ENCODE assay signal across 11 mouse cellular contexts in the genomic region with DNA sequence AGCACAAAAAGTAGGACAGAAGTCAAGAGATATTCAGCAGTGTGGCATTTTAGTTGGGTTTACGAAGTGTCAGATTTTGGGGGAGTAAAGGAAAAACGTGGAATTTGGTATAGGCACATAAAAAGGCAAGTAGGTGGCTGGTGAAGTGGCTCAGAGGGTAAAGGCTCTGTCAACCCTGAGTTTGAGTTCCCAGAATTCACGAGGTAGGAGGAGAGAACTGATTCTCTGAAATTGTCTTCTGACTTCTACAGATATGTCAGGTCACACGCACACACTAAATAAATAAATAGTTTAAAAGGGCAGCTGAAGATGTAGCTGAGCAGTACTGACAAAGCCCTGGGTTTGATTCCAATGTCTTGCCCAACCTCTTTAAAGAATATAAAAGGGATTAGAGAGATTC. TPM values are rescaled to one million over a fixed set of nuclear protein-coding genes. Genes with fewer than 3 reads are reported as not detected.
DNase-seq lines count a peak whose midpoint lies in the region; ATAC-seq and TF ChIP-seq lines count a peak whose summit lies in the region.
"Had no signal": no experiment of that assay in that cellular context is flagged by ENCODE, and none has a peak within 500 bp of the region (broad histone marks: within the 10 kb centered on the region; RNA-seq: fewer than 3 reads in every experiment).

No protein-coding gene starts in this region.

- no peak for DNase-seq in lung, adult 2 months
- no peak for DNase-seq in left cerebral cortex, postnatal 4 days
- DNase-seq in right cerebral cortex, adult 18-20 months = no peak
- DNase-seq: cerebellum, postnatal 36 days; thymus, adult 18-20 months had no signal

- WGBS in lung, embryonic 15.5 days = 61% methylated on average over 4 of the region's 4 CpGs
- 59% methylated on average over 4 of the region's 4 CpGs for WGBS in lung, adult 2 months
- WGBS in limb, embryonic 13.5 days = 77% methylated on average over 4 of the region's 4 CpGs
- 69% methylated on average over 4 of the region's 4 CpGs for WGBS in stomach, embryonic 15.5 days

- ATAC-seq in erythroblast, adult 5-6 weeks (replicated peaks; ENCODE audit: low FRiP score, poor library complexity, severe bottlenecking) = no peak
- no peak for ATAC-seq in lung, embryonic 15.5 days (ENCODE audit: borderline replicate concordance, extremely low read depth, low FRiP score, low TSS enrichment)
- ATAC-seq in limb, embryonic 13.5 days (ENCODE audit: low FRiP score, low read depth) = no peak
- ATAC-seq in stomach, embryonic 15.5 days (ENCODE audit: insufficient read depth, low FRiP score, low read depth) = no peak
- ATAC-seq: inflammation-experienced regulatory T-cells, adult 6 months had no signal

- peak overlapping the region; percentile 71 for H3K4me2 ChIP-seq in lung, embryonic 15.5 days
- peak overlapping the region; percentile 84 for H3K4me2 ChIP-seq in limb, embryonic 13.5 days (replicated peaks)
- H3K4me2 ChIP-seq in stomach, embryonic 15.5 days = peak overlapping the region; percentile 70; the same call in 1 of the 2 replicates

- peak overlapping the region; percentile 84 for H3K4me3 ChIP-seq in erythroblast, embryonic 14.5 days (replicated peaks)
- peak overlapping the region; percentile 97; the same call in 1 of the 2 replicates for H3K4me3 ChIP-seq in lung, embryonic 15.5 days
- H3K4me3 ChIP-seq in lung, adult 2 months (replicated peaks; ENCODE audit: extremely low read depth, low read depth, low read length) = no peak overlapping the region
- H3K4me3 ChIP-seq in limb, embryonic 13.5 days = peak overlapping the region; percentile 96
- no peak overlapping the region; the same call in 1 of the 2 replicates for H3K4me3 ChIP-seq in stomach, embryonic 15.5 days (replicated peaks)

- TF ChIP-seq POLR2A in lung, adult 2 months (IDR thresholded peaks at IDR 0.05; ENCODE audit: borderline replicate concordance, extremely low read depth, low read depth, low read length) = no peak

- peaks cover 28% of the 10 kb centered on the region for H3K27me3 ChIP-seq in erythroblast, embryonic 14.5 days (ENCODE audit: control insufficient read depth)
- H3K27me3 ChIP-seq in lung, embryonic 15.5 days = peaks cover 20% of the 10 kb centered on the region; the same call in 1 of the 2 replicates
- peaks cover 28% of the 10 kb centered on the region for H3K27me3 ChIP-seq in limb, embryonic 13.5 days
- H3K27me3 ChIP-seq in stomach, embryonic 15.5 days (replicated peaks) = 0 out of 2 replicates have a peak, but pooled peaks cover 6% of the 10 kb centered on the region

- H3K36me3 ChIP-seq in erythroblast, embryonic 14.5 days (ENCODE audit: control insufficient read depth) = peaks cover 4% of the 10 kb centered on the region
- H3K36me3 ChIP-seq in lung, embryonic 15.5 days = no peaks in the 10 kb centered on the region
- 0 out of 2 replicates have a peak, but pooled peaks cover 3% of the 10 kb centered on the region for H3K36me3 ChIP-seq in limb, embryonic 13.5 days
- H3K36me3 ChIP-seq in stomach, embryonic 15.5 days = no peaks in the 10 kb centered on the region

- no peak overlapping the region for H3K27ac ChIP-seq in lung, embryonic 15.5 days
- H3K27ac ChIP-seq in limb, embryonic 13.5 days = no peak overlapping the region
- H3K27ac ChIP-seq in stomach, embryonic 15.5 days = no peak overlapping the region

- no peak for TF ChIP-seq CTCF in lung, adult 2 months (IDR thresholded peaks at IDR 0.05; ENCODE audit: insufficient read depth, low read length)

- peaks cover 53% of the 10 kb centered on the region for H3K4me1 ChIP-seq in erythroblast, embryonic 14.5 days (ENCODE audit: control insufficient read depth)
- peaks cover 21% of the 10 kb centered on the region for H3K4me1 ChIP-seq in lung, embryonic 15.5 days
- H3K4me1 ChIP-seq in lung, adult 2 months (ENCODE audit: control insufficient read depth, insufficient read depth, low read length) = peaks cover 2% of the 10 kb centered on the region; the same call in 1 of the 2 replicates
- H3K4me1 ChIP-seq in limb, embryonic 13.5 days = peaks cover 22% of the 10 kb centered on the region
- H3K4me1 ChIP-seq in stomach, embryonic 15.5 days = peaks cover 23% of the 10 kb centered on the region; the same call in 1 of the 2 replicates

- intact Hi-C loops in left cerebral cortex, postnatal 4 days (cut with DNase I) = no loop called here

- no peaks in the 10 kb centered on the region; the same call in 1 of the 2 replicates for H3K9me3 ChIP-seq in erythroblast, embryonic 14.5 days (ENCODE audit: control insufficient read depth, low read length)
- no peaks in the 10 kb centered on the region for H3K9me3 ChIP-seq in lung, embryonic 15.5 days
- no peaks in the 10 kb centered on the region for H3K9me3 ChIP-seq in limb, embryonic 13.5 days
- H3K9me3 ChIP-seq in stomach, embryonic 15.5 days = no peaks in the 10 kb centered on the region

- no peak overlapping the region for H3K9ac ChIP-seq in lung, embryonic 15.5 days
- no peak overlapping the region; the same call in 1 of the 2 replicates for H3K9ac ChIP-seq in limb, embryonic 13.5 days
- H3K9ac ChIP-seq in stomach, embryonic 15.5 days = no peak overlapping the region

RNA-seq across cellular contexts. Expression of a gene that starts 3.4 kb away (rescaled TPM):
- 0.08 TPM in 1 of 2 replicates, not detected in the other for polyA plus RNA-seq in erythroblast, embryonic 14.5 days (2012)
- total RNA-seq in erythroblast, adult 5-6 weeks (2015; ENCODE audit: low replicate concordance) = 0.63 and 4.0 TPM in 2 replicates
- total RNA-seq in erythroblast, adult 5-6 weeks (2017; ENCODE audit: low replicate concordance) = 0.56 and 1.9 TPM in 2 replicates
- 29.7 and 30.1 TPM in 2 replicates for polyA plus RNA-seq in lung, embryonic 15.5 days (2015; fragmentation: Nextera tagmentation; extraction: Ambion mirVana)
- 24.1 and 24.5 TPM in 2 replicates for polyA plus RNA-seq in lung, adult 2 months (2012; rRNA removed)
- 7.8 and 8.6 TPM in 2 replicates for polyA plus RNA-seq in limb, embryonic 13.5 days (2015; fragmentation: Nextera tagmentation; extraction: Ambion mirVana)
- 25.0 and 26.9 TPM in 2 replicates for polyA plus RNA-seq in stomach, embryonic 15.5 days (2015; fragmentation: Nextera tagmentation; extraction: Ambion mirVana)
- 10 to 100 TPM; 43.7 to 48.7 TPM for total RNA-seq in left cerebral cortex, postnatal 4 days (2021)

RNA-seq across cellular contexts. Expression of a gene that starts 9.8 kb away (rescaled TPM):
- 0.22 and 0.24 TPM in 2 replicates for polyA plus RNA-seq in erythroblast, embryonic 14.5 days (2012)
- 2.1 and 6.3 TPM in 2 replicates for total RNA-seq in erythroblast, adult 5-6 weeks (2015; ENCODE audit: low replicate concordance)
- total RNA-seq in erythroblast, adult 5-6 weeks (2017; ENCODE audit: low replicate concordance) = 1.5 and 5.1 TPM in 2 replicates
- 48.2 and 52.3 TPM in 2 replicates for polyA plus RNA-seq in lung, embryonic 15.5 days (2015; fragmentation: Nextera tagmentation; extraction: Ambion mirVana)
- 37.1 and 43.7 TPM in 2 replicates for polyA plus RNA-seq in lung, adult 2 months (2012; rRNA removed)
- 67.2 and 69.4 TPM in 2 replicates for polyA plus RNA-seq in limb, embryonic 13.5 days (2015; fragmentation: Nextera tagmentation; extraction: Ambion mirVana)
- polyA plus RNA-seq in stomach, embryonic 15.5 days (2015; fragmentation: Nextera tagmentation; extraction: Ambion mirVana) = 48.5 and 50.8 TPM in 2 replicates
- 100 to 1,000 TPM; 191 to 197 TPM for total RNA-seq in left cerebral cortex, postnatal 4 days (2021)

RNA-seq across cellular contexts. Expression of a gene that starts 10.7 kb away (rescaled TPM):
- polyA plus RNA-seq in erythroblast, embryonic 14.5 days (2012) = 1.4 and 1.5 TPM in 2 replicates
- 9.2 and 16.9 TPM in 2 replicates for total RNA-seq in erythroblast, adult 5-6 weeks (2015; ENCODE audit: low replicate concordance)
- total RNA-seq in erythroblast, adult 5-6 weeks (2017; ENCODE audit: low replicate concordance) = 21.0 and 30.1 TPM in 2 replicates
- 60.8 and 61.9 TPM in 2 replicates for polyA plus RNA-seq in lung, embryonic 15.5 days (2015; fragmentation: Nextera tagmentation; extraction: Ambion mirVana)
- 14.1 and 21.5 TPM in 2 replicates for polyA plus RNA-seq in lung, adult 2 months (2012; rRNA removed)
- 70.5 and 71.5 TPM in 2 replicates for polyA plus RNA-seq in limb, embryonic 13.5 days (2015; fragmentation: Nextera tagmentation; extraction: Ambion mirVana)
- polyA plus RNA-seq in stomach, embryonic 15.5 days (2015; fragmentation: Nextera tagmentation; extraction: Ambion mirVana) = 52.7 and 56.6 TPM in 2 replicates
- 10 to 100 TPM; 49.7 to 51.6 TPM for total RNA-seq in left cerebral cortex, postnatal 4 days (2021)

RNA-seq across cellular contexts. Expression of a gene that starts 17.7 kb away (rescaled TPM):
- 1.5 and 1.9 TPM in 2 replicates for polyA plus RNA-seq in erythroblast, embryonic 14.5 days (2012)
- 18.8 and 40.8 TPM in 2 replicates for total RNA-seq in erythroblast, adult 5-6 weeks (2015; ENCODE audit: low replicate concordance)
- 11.6 and 16.0 TPM in 2 replicates for total RNA-seq in erythroblast, adult 5-6 weeks (2017; ENCODE audit: low replicate concordance)
- 41.4 and 51.2 TPM in 2 replicates for polyA plus RNA-seq in lung, embryonic 15.5 days (2015; fragmentation: Nextera tagmentation; extraction: Ambion mirVana)
- polyA plus RNA-seq in lung, adult 2 months (2012; rRNA removed) = 121 and 128 TPM in 2 replicates
- polyA plus RNA-seq in limb, embryonic 13.5 days (2015; fragmentation: Nextera tagmentation; extraction: Ambion mirVana) = 43.5 and 46.2 TPM in 2 replicates
- 60.9 and 63.5 TPM in 2 replicates for polyA plus RNA-seq in stomach, embryonic 15.5 days (2015; fragmentation: Nextera tagmentation; extraction: Ambion mirVana)
- total RNA-seq in left cerebral cortex, postnatal 4 days (2021) = 10 to 100 TPM; 66.1 to 69.2 TPM

RNA-seq across cellular contexts. Expression of a gene that starts 54.5 kb away (rescaled TPM):
- polyA plus RNA-seq in erythroblast, embryonic 14.5 days (2012) = not detected in 2 replicates
- not detected in 2 replicates for total RNA-seq in erythroblast, adult 5-6 weeks (2015; ENCODE audit: low replicate concordance)
- not detected in 2 replicates for total RNA-seq in erythroblast, adult 5-6 weeks (2017; ENCODE audit: low replicate concordance)
- polyA plus RNA-seq in lung, embryonic 15.5 days (2015; fragmentation: Nextera tagmentation; extraction: Ambion mirVana) = not detected in 2 replicates
- not detected in 2 replicates for polyA plus RNA-seq in lung, adult 2 months (2012; rRNA removed)
- 0.53 TPM in 1 of 2 replicates, not detected in the other for polyA plus RNA-seq in limb, embryonic 13.5 days (2015; fragmentation: Nextera tagmentation; extraction: Ambion mirVana)
- 0.36 and 1.2 TPM in 2 replicates for polyA plus RNA-seq in stomach, embryonic 15.5 days (2015; fragmentation: Nextera tagmentation; extraction: Ambion mirVana)
- under 1 TPM; 0.50 to 0.54 TPM for total RNA-seq in left cerebral cortex, postnatal 4 days (2021)
- polyA plus RNA-seq: inflammation-experienced regulatory T-cells, adult 6 months had no signal

Comparison
In these comparisons a context has a peak if more than half of its experiments do, and no peak if none do; other contexts are left out.
1. H3K4me3 ChIP-seq: peak in erythroblast, embryonic 14.5 days (single experiment), lung, embryonic 15.5 days (single experiment) and limb, embryonic 13.5 days (single experiment); none in lung, adult 2 months (single experiment) and stomach, embryonic 15.5 days (single experiment).
2. RNA of a gene that starts 9.8 kb away (polyA plus RNA-seq): 67.2 to 69.4 TPM in limb, embryonic 13.5 days, 48.2 to 52.3 TPM in lung, embryonic 15.5 days, 48.5 to 50.8 TPM in stomach, embryonic 15.5 days and 37.1 to 43.7 TPM in lung, adult 2 months; 0.22 to 0.24 TPM in erythroblast, embryonic 14.5 days; every median in the first group is over 10 times any median in the second.
3. Peak in every context shown above with its lines, with median percentiles within 50 percentile points of each other: H3K4me2 ChIP-seq.